Mouse (Mus musculus): ENCODE results near the gene Skida1. TPM values are rescaled to one million over a fixed set of nuclear protein-coding genes. Genes with fewer than 3 reads are reported as not detected.
A peak's percentile ranks its signal among the peaks of the same experiment; 100 is the strongest.

The Skida1 gene
- polyA plus RNA-seq, 1 experiment, result 0.23 TPM

DNA sequence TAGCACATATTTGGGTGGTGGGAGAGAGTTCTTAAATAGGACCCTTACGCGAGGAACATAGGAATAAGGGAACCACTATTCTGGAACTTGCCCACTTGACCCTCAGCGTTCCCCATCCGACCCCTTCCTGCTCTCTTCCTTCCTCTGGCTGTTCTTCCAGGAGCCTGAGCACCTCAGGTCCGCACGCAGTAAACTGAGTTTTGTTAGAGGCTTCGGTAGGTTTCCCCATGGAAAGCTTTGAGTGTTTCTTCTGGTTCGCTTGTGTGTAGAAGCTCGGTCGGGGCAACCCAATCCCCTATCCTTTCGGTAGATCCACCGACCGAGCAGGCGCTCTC, 23.1 kb downstream of the Skida1 start:
- Histone ChIP-seq H3K4me1 (ENCODE audit: control insufficient read depth, insufficient read depth, insufficient read length, low read length) (peaks cover 11% of the 10 kb centered on the region), H3K27ac (ENCODE audit: insufficient read depth, low read depth, low read length) (no peak overlapping the region), H3K27me3 (ENCODE audit: control insufficient read depth, insufficient read depth, low read length) (peaks cover 18% of the 10 kb centered on the region), H3K4me3 (ENCODE audit: low read depth, low read length) (peak overlapping the region; percentile 66), H3K36me3 (ENCODE audit: control insufficient read depth, insufficient read depth, low read length) (no peaks in the 10 kb centered on the region)
- 7% methylated on average over 14 of the region's 14 CpGs for WGBS
- TF ChIP-seq CTCF (IDR thresholded peaks at IDR 0.05; ENCODE audit: extremely low read depth, insufficient read length, insufficient replicate concordance, low read depth, low read length) (no peak), POLR2A (IDR thresholded peaks at IDR 0.05; ENCODE audit: low read depth, low read length) (no peak)

DNA sequence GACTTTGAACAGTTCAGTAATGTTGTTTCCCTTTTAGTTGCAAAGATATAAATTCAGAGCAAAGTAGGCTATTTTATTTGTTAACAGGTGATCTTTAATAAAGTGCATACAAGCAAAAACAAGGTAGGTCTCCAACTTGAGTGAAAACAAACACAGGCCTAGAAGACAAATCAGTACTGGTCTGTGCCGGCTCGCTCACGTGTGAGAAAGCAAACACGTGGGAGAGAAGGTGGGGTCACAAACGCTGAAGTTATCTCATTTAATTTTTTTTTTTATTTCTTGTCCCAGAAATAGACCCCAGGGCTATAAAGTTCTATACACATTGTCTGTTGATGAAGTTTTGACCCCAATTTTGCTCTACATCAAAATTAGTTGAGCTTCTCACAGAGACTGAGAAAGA, 23.7 kb downstream of the Skida1 start:
- Histone ChIP-seq H3K4me3 (ENCODE audit: low read depth, low read length) (no peak overlapping the region), H3K27ac (ENCODE audit: insufficient read depth, low read depth, low read length) (no peak overlapping the region), H3K4me1 (ENCODE audit: control insufficient read depth, insufficient read depth, insufficient read length, low read length) (peaks cover 11% of the 10 kb centered on the region), H3K27me3 (ENCODE audit: control insufficient read depth, insufficient read depth, low read length) (peaks cover 18% of the 10 kb centered on the region), H3K36me3 (ENCODE audit: control insufficient read depth, insufficient read depth, low read length) (no peaks in the 10 kb centered on the region)
- TF ChIP-seq CTCF (IDR thresholded peaks at IDR 0.05; ENCODE audit: extremely low read depth, insufficient read length, insufficient replicate concordance, low read depth, low read length) (no peak), POLR2A (IDR thresholded peaks at IDR 0.05; ENCODE audit: low read depth, low read length) (no peak)
- WGBS, result 80% methylated on average over 5 of the region's 5 CpGs

DNA sequence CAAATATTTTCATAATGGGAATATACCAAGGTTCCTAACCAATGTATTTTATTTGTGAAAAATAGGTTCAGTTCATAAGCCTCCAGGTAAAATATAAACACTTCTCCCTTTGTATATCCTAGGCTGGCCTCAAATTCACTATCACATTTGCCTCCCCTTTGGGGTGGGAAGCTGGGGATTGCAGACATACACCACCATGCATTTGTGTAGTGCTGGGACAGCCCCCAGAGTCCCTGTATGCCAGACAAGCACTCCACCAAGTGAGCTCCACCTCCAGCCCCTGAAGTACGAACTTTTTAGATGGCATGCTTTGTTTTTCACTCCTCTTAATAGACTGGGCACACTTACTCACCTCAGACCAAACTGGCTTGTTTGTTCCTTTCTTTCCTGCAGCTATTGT, 26.0 kb downstream of the Skida1 start:
- Histone ChIP-seq H3K4me3 (ENCODE audit: low read depth, low read length) (no peak overlapping the region), H3K4me1 (ENCODE audit: control insufficient read depth, insufficient read depth, insufficient read length, low read length) (peaks cover 9% of the 10 kb centered on the region), H3K36me3 (ENCODE audit: control insufficient read depth, insufficient read depth, low read length) (no peaks in the 10 kb centered on the region), H3K27me3 (ENCODE audit: control insufficient read depth, insufficient read depth, low read length) (peaks cover 15% of the 10 kb centered on the region), H3K27ac (ENCODE audit: insufficient read depth, low read depth, low read length) (no peak overlapping the region)
- 69% methylated on average over 1 of the region's 1 CpGs for WGBS
- TF ChIP-seq POLR2A (IDR thresholded peaks at IDR 0.05; ENCODE audit: low read depth, low read length) (no peak), CTCF (IDR thresholded peaks at IDR 0.05; ENCODE audit: extremely low read depth, insufficient read length, insufficient replicate concordance, low read depth, low read length) (no peak)

DNA sequence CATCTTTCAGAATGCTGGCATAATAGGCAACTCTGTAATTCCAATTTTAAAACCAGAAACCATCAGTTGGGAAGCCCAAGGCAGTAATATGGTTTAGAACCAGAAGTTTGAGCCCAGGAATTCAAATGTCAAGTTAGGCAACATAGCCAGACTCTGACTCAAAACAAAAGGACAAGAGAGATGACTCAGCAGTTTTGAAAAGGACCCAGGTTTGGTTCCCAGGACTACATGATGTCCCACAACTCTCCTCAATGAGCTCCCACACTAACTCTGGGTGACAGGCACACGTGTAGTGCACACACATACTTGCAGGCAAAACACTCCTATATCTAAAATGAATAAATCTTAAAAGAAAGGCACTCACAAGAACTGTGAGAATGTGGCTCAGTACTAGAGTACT, 29.7 kb downstream of the Skida1 start:
- 86% methylated on average over 1 of the region's 1 CpGs for WGBS
- Histone ChIP-seq H3K27me3 (ENCODE audit: control insufficient read depth, insufficient read depth, low read length) (no peaks in the 10 kb centered on the region), H3K4me1 (ENCODE audit: control insufficient read depth, insufficient read depth, insufficient read length, low read length) (no peaks in the 10 kb centered on the region), H3K27ac (ENCODE audit: insufficient read depth, low read depth, low read length) (no peak overlapping the region), H3K4me3 (ENCODE audit: low read depth, low read length) (no peak overlapping the region), H3K36me3 (ENCODE audit: control insufficient read depth, insufficient read depth, low read length) (no peaks in the 10 kb centered on the region)
- no peak for TF ChIP-seq POLR2A (IDR thresholded peaks at IDR 0.05; ENCODE audit: low read depth, low read length)
- TF ChIP-seq CTCF (IDR thresholded peaks at IDR 0.05; ENCODE audit: extremely low read depth, insufficient read length, insufficient replicate concordance, low read depth, low read length), result no peak

DNA sequence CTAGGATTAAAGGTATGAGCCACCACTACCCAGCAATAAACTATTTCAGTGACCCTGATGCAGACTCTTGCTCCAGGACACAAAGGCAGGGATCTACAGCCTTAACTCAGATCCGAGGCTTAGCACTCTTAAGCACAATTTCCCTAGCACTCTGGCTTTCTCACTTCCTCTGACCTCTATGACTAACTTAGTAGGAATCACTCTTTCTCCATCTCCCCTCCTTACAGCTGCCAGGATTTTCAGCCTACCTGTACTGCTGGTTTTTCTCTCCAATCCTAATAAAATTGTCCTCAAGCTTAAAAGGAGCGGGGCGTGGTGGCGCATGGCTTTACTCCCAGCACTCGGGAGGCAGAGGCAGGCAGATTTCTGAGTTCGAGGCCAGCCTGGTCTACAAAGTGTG, 31.5 kb downstream of the Skida1 start:
- H3K27ac ChIP-seq (ENCODE audit: insufficient read depth, low read depth, low read length), result no peak overlapping the region
- 95% methylated on average over 6 of the region's 6 CpGs for WGBS
- no peaks in the 10 kb centered on the region for H3K36me3 ChIP-seq (ENCODE audit: control insufficient read depth, insufficient read depth, low read length)
- H3K4me3 ChIP-seq (ENCODE audit: low read depth, low read length), result no peak overlapping the region
- TF ChIP-seq CTCF (IDR thresholded peaks at IDR 0.05; ENCODE audit: extremely low read depth, insufficient read length, insufficient replicate concordance, low read depth, low read length) (no peak), POLR2A (IDR thresholded peaks at IDR 0.05; ENCODE audit: low read depth, low read length) (no peak)
- H3K4me1 ChIP-seq (ENCODE audit: control insufficient read depth, insufficient read depth, insufficient read length, low read length), result no peaks in the 10 kb centered on the region
- no peaks in the 10 kb centered on the region for H3K27me3 ChIP-seq (ENCODE audit: control insufficient read depth, insufficient read depth, low read length)

DNA sequence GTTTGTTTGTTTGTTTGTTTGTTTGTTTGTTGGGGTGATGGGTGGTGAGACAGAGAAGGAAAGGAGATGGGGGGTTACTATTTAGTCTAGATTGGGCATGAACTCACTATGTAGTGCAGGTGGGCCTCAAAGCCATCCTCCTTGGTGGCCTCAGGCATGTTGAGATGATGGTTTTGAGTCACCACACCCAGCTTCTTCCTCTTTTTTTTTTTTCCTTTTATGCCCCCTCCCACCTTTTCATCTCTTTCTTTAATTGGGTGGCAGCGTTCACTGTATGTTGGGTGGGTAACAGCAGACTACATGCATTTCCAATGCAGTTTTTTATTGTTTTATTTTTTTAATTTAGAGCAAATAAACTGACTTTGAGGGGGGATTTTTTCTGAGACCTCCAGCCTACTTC, 32.2 kb downstream of the Skida1 start:
- no peaks in the 10 kb centered on the region for H3K4me1 ChIP-seq (ENCODE audit: control insufficient read depth, insufficient read depth, insufficient read length, low read length)
- H3K36me3 ChIP-seq (ENCODE audit: control insufficient read depth, insufficient read depth, low read length), result no peaks in the 10 kb centered on the region
- 88% methylated on average over 1 of the region's 1 CpGs for WGBS
- no peak for TF ChIP-seq POLR2A (IDR thresholded peaks at IDR 0.05; ENCODE audit: low read depth, low read length)
- H3K27ac ChIP-seq (ENCODE audit: insufficient read depth, low read depth, low read length), result no peak overlapping the region
- no peak overlapping the region for H3K4me3 ChIP-seq (ENCODE audit: low read depth, low read length)
- no peaks in the 10 kb centered on the region for H3K27me3 ChIP-seq (ENCODE audit: control insufficient read depth, insufficient read depth, low read length)

DNA sequence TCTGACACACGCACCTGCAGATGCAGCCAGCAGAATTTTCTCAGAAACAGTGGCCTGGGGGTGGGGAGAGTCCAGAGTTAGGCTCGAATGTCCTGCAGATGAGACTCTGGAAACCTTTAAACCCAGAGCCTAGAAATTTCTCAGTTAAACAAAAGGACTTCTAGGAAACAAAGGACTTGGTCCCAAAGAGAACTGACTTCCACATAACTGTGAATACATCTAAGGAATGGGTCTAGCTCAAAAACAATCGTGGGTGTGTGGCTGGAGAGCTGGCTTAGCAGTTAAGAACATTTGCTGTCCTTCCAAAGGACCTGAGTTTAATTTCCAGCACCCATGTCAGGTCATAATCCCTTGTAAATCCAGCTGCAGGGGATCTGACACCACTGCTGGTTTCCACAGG, 33.3 kb downstream of the Skida1 start:
- Histone ChIP-seq H3K27me3 (ENCODE audit: control insufficient read depth, insufficient read depth, low read length) (no peaks in the 10 kb centered on the region), H3K4me3 (ENCODE audit: low read depth, low read length) (no peak overlapping the region), H3K36me3 (ENCODE audit: control insufficient read depth, insufficient read depth, low read length) (no peaks in the 10 kb centered on the region), H3K4me1 (ENCODE audit: control insufficient read depth, insufficient read depth, insufficient read length, low read length) (no peaks in the 10 kb centered on the region), H3K27ac (ENCODE audit: insufficient read depth, low read depth, low read length) (no peak overlapping the region)
- TF ChIP-seq POLR2A (IDR thresholded peaks at IDR 0.05; ENCODE audit: low read depth, low read length) (no peak), CTCF (IDR thresholded peaks at IDR 0.05; ENCODE audit: extremely low read depth, insufficient read length, insufficient replicate concordance, low read depth, low read length) (no peak)
- 63% methylated on average over 3 of the region's 3 CpGs for WGBS

DNA sequence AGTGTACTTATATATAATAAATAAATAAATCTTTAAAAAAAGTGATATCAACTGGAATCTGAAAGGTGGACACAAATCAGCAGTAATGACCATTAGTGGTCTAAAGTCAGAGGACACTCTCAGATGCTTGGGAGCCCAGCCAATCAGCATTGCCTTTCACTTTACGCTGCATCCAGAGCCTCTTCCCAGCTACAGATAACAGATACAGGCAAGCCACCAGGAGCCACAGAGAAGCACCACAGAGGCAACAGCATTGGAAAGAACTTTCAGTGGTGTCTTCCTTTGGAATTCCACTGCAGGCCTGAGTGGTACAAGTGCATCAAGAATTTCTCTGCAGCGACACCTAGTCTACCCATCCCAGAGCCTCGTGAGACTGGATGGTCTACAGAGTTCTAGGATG, 36.0 kb downstream of the Skida1 start:
- WGBS, result 87% methylated on average over 3 of the region's 3 CpGs
- no peaks in the 10 kb centered on the region for H3K36me3 ChIP-seq (ENCODE audit: control insufficient read depth, insufficient read depth, low read length)

More for the DNA sequence above, 36.0 kb downstream of the Skida1 start:
- Histone ChIP-seq H3K4me1 (ENCODE audit: control insufficient read depth, insufficient read depth, insufficient read length, low read length) (no peaks in the 10 kb centered on the region), H3K4me3 (ENCODE audit: low read depth, low read length) (no peak overlapping the region), H3K27me3 (ENCODE audit: control insufficient read depth, insufficient read depth, low read length) (no peaks in the 10 kb centered on the region), H3K27ac (ENCODE audit: insufficient read depth, low read depth, low read length) (no peak overlapping the region)
- TF ChIP-seq POLR2A (IDR thresholded peaks at IDR 0.05; ENCODE audit: low read depth, low read length) (no peak), CTCF (IDR thresholded peaks at IDR 0.05; ENCODE audit: extremely low read depth, insufficient read length, insufficient replicate concordance, low read depth, low read length) (no peak)

All from small intestine, adult 2 months (tissue).